Mouse (Mus musculus) C2C12 (cell line): ENCODE data around the gene Mysm1.

Experiments used
- CTCF ChIP-seq: IDR thresholded peaks from one replicate; pipeline ENCODE4 v1.5.1; 2011; ENCODE audit not compliant: control insufficient read depth, insufficient read depth, insufficient read length
- USF1 ChIP-seq: IDR thresholded peaks from one replicate; pipeline ENCODE4 v1.6.1; 2011; ENCODE audit warnings: low read depth, mild to moderate bottlenecking, control low read depth, moderate library complexity

GRCm38 (mm10) chr4:95025847-95026600, 47.1 kb upstream of the Mysm1 start:
- TF ChIP-seq USF1, result no peak
- TF ChIP-seq CTCF, result no peak
